Mouse (Mus musculus): ENCODE measurements around the gene Nrg3.

DNA sequence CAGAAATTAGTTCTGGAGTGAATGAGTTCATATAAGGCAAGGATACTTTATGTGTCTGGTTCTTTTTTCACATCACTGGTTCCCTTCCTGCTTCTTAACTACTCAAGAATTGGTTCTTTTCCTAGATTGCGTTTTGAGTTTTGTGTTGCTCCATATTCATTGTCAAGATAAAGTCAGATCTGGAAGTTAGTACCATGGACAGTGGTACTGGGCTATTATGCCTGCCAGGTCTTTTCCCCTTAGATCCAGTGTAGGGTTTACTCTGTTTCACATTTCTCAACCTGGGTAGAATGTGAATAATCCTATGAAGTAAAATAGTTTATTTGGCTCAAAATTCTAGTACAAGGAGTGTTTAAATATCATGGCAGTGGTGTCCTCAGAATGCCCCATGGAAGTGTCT lies 698.1 kb downstream of the Nrg3 start:
- no peak for TF ChIP-seq CTCF (IDR thresholded peaks at IDR 0.05 in 2 of 3, conservative IDR thresholded peaks at IDR 0.05 in 1 of 3; ENCODE audit: control insufficient read depth in 1 of 3, insufficient read depth in 1 of 3, low read depth in 2 of 3, low read length in 3 of 3, poor library complexity in 1 of 3, severe bottlenecking in 1 of 3)
- TF ChIP-seq POLR2A (IDR thresholded peaks at IDR 0.05; ENCODE audit: control insufficient read depth in 1 of 2, insufficient read depth in 1 of 2, low read depth in 1 of 2, low read length in 2 of 2, poor library complexity in 1 of 2), result no peak
- no peak for TF ChIP-seq HCFC1 (IDR thresholded peaks at IDR 0.05; ENCODE audit: low read depth, low read length)
- no peak for TF ChIP-seq POLR2AphosphoS5 (IDR thresholded peaks at IDR 0.05; ENCODE audit: borderline replicate concordance, low read depth, low read length)
- TF ChIP-seq MAFK (IDR thresholded peaks at IDR 0.05; ENCODE audit: borderline replicate concordance, low read depth, low read length), result no peak

Measured in MEL (cell line).